Mouse (Mus musculus) thymus, adult 2 months (tissue): ENCODE data around the gene Dnali1. TPM values are rescaled to one million over a fixed set of nuclear protein-coding genes. Genes with fewer than 3 reads are reported as not detected.

Source experiments
- DNase-seq: peaks from one replicate; pipeline ENCODE4 v3.0.0; 2021
- H3K27ac ChIP-seq: fragments of 200-500 bp; 2 replicates; pipeline ENCODE4 v1.5.1; 2012; ENCODE audit warnings: low read length, control low read depth; ENCODE audit not compliant: control insufficient read depth, insufficient read depth
- H3K27me3 ChIP-seq: fragments of 200-500 bp; 2 replicates; pipeline ENCODE4 v1.6.1; 2012; ENCODE audit warnings: mild to moderate bottlenecking, low read length, moderate library complexity, mixed read lengths; ENCODE audit not compliant: control insufficient read depth, insufficient read depth
- H3K36me3 ChIP-seq: fragments of 200-500 bp; 2 replicates; pipeline ENCODE4 v1.6.1; 2012; ENCODE audit warnings: mild to moderate bottlenecking, low read length, moderate library complexity; ENCODE audit not compliant: control insufficient read depth, insufficient read depth
- H3K4me1 ChIP-seq: fragments of 200-500 bp; replicated peaks from 2 replicates; pipeline ENCODE4 v1.6.1; 2012; ENCODE audit warnings: low read length; ENCODE audit not compliant: control insufficient read depth, insufficient read depth
- H3K4me3 ChIP-seq: fragments of 200-500 bp; 2 replicates; pipeline ENCODE4 v1.5.1; 2012; ENCODE audit warnings: mild to moderate bottlenecking, low read length, control low read depth, moderate library complexity; ENCODE audit not compliant: control insufficient read depth, insufficient read depth
- CTCF ChIP-seq: fragments of 200-500 bp; IDR thresholded peaks from 2 replicates; pipeline ENCODE4 v1.5.1; 2012; ENCODE audit warnings: mild to moderate bottlenecking, control low read depth, low read length, moderate library complexity, borderline replicate concordance; ENCODE audit not compliant: control insufficient read depth, poor library complexity, insufficient read depth; ENCODE audit errors: extremely low read depth
- POLR2A ChIP-seq: fragments of 200-500 bp; IDR thresholded peaks from 2 replicates; pipeline ENCODE4 v1.6.1; 2012; ENCODE audit warnings: mild to moderate bottlenecking, low read length, control low read depth, moderate library complexity; ENCODE audit not compliant: control insufficient read depth, poor library complexity, insufficient read depth; ENCODE audit errors: extremely low read depth
- WGBS: fragments of 180-500 bp; shearing (Covaris S2); methylation state at CpG from one replicate; pipeline ENCODE4 v1.1.7; 2018; 5-methylcytosine and 5-hydroxymethylcytosine counted together
- polyA plus RNA-seq: library from polyadenylated mRNA; depleted of rRNA; stranded (reverse); fragments of >200 nt; gene quantifications from 2 replicates; pipeline ENCODE4 v1.2.3, GENCODE M21; 2012

The Dnali1 gene
- polyA plus RNA-seq, 1 experiment = 0.57 TPM

GRCm38 (mm10) chr4:125055385-125055784 lies 10.1 kb downstream of the Dnali1 start:
- no peak for DNase-seq
- TF ChIP-seq POLR2A (no peak), CTCF (no peak)
- 52% methylated on average over 9 of the region's 9 CpGs for WGBS
- Histone ChIP-seq H3K27ac (no peak overlapping the region), H3K4me3 (no peak overlapping the region), H3K27me3 (no peaks in the 10 kb centered on the region), H3K36me3 (peaks cover 30% of the 10 kb centered on the region), H3K4me1 (no peaks in the 10 kb centered on the region)

- Histone ChIP-seq H3K4me3 (no peak overlapping the region), H3K4me1 (no peaks in the 10 kb centered on the region; the same call in 1 of the 2 replicates), H3K27ac (no peak overlapping the region), H3K36me3 (peaks cover 81% of the 10 kb centered on the region), H3K27me3 (no peaks in the 10 kb centered on the region)
- DNase-seq = no peak
- TF ChIP-seq POLR2A (no peak), CTCF (no peak)
- 96% methylated on average over 7 of the region's 7 CpGs for WGBS
Observed at GRCm38 (mm10) chr4:125044454-125044853, 21.0 kb downstream of the Dnali1 start.

DNA sequence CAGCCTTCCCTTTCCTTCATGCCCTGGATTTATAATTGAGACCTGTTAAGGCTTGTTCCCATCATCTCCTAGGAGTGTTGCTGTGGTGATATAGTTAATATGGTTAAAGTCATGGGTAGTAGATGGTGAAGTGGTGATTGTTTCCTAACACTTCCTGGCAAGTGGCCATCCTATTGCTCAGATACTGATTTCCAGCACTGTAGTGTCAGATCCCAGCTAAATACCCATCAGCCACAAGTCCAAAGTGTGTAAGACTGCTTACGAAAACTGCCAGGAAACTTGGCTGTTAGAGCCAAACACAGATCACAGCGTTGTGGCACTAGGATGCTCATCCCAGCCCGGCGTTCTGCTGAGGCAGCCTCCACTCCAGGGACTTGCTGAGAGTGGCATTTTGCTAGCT lies 31.2 kb downstream of the Dnali1 start:
- Histone ChIP-seq H3K36me3 (peaks cover 15% of the 10 kb centered on the region), H3K27me3 (no peaks in the 10 kb centered on the region), H3K4me1 (peaks cover 3% of the 10 kb centered on the region; the same call in 1 of the 2 replicates), H3K4me3 (no peak overlapping the region), H3K27ac (no peak overlapping the region)
- WGBS = 94% methylated on average over 4 of the region's 4 CpGs
- TF ChIP-seq CTCF (no peak), POLR2A (no peak)
- no peak for DNase-seq

DNA sequence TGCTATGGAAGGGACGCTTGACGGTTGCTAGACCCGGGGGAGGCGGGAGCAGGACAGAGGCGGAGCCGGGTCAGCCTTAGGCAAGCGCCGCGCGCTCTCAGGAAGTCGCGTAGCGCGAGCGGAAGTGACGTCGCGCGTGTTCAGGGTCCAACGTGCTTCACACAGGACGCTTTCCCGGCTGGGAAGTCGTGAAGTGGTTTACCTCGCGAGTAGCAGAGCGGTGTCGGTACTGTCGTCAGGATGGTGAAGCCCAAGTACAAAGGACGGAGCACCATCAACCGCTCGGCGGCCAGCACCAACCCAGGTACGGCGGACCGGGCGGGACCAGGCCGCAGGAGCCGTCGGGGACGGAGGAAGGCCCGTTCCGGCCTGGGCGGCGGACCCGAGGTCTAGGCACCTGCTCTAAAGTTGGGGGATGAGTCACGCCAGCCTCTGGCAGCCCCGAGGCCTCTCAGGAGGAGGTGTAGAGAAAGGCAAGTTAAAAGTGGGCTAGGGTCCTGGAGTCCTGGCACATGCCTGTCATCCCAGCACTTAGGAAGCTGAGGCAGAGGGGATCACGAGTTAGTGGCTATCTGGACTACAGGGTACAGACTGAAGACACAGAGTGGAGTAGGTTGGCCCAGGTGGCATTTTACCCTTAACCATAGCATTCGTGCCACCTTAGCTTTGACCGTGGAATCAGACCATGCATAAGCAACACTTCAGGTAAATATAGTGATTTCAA lies 35.5 kb downstream of the Dnali1 start:
- under 1% methylated on average over 50 of the region's 50 CpGs for WGBS

GRCm38 (mm10) chr4:125020780-125021538 lies 44.5 kb downstream of the Dnali1 start:
- no peaks in the 10 kb centered on the region for H3K4me1 ChIP-seq
- WGBS = 35% methylated on average over 11 of the region's 11 CpGs
- DNase-seq = no peak
- H3K4me3 ChIP-seq = no peak overlapping the region
- TF ChIP-seq POLR2A (no peak), CTCF (no peak)
- no peak overlapping the region for H3K27ac ChIP-seq
- H3K36me3 ChIP-seq = no peaks in the 10 kb centered on the region
- H3K27me3 ChIP-seq = no peaks in the 10 kb centered on the region

More for the DNA sequence above, 35.5 kb downstream of the Dnali1 start:
- peaks cover 3% of the 10 kb centered on the region; the same call in 1 of the 2 replicates for H3K4me1 ChIP-seq
- peak overlapping the region; percentile 98 for H3K4me3 ChIP-seq
- H3K27ac ChIP-seq = no peak overlapping the region
- TF ChIP-seq CTCF (no peak), POLR2A (peak; percentile 54; the same call in 1 of the 2 replicates)
- peak; percentile 89 for DNase-seq
- H3K27me3 ChIP-seq = no peaks in the 10 kb centered on the region
- peaks cover 3% of the 10 kb centered on the region for H3K36me3 ChIP-seq

- WGBS = 93% methylated on average over 11 of the region's 11 CpGs
- Histone ChIP-seq H3K27ac (no peak overlapping the region), H3K27me3 (no peaks in the 10 kb centered on the region), H3K36me3 (no peaks in the 10 kb centered on the region), H3K4me1 (no peaks in the 10 kb centered on the region), H3K4me3 (no peak overlapping the region)
- TF ChIP-seq CTCF = no peak
- TF ChIP-seq POLR2A = no peak
- no peak for DNase-seq
Observed at GRCm38 (mm10) chr4:125017431-125017830, 48.1 kb downstream of the Dnali1 start.
